In genomic region chr5:108678296-108678854, GRCm38 (mm10) we compare ENCODE assay signal across 15 mouse cellular contexts. TPM values are rescaled to one million over a fixed set of nuclear protein-coding genes. Genes with fewer than 3 reads are reported as not detected.
DNase-seq lines count a peak whose midpoint lies in the region; ATAC-seq and TF ChIP-seq lines count a peak whose summit lies in the region.
"Had no signal": no experiment of that assay in that cellular context is flagged by ENCODE, and none has a peak within 500 bp of the region (broad histone marks: within the 10 kb centered on the region; RNA-seq: fewer than 3 reads in every experiment).

No protein-coding gene starts in this region.

- ATAC-seq in hindbrain, postnatal 0 days = no peak
- ATAC-seq in hindbrain, embryonic 16.5 days = no peak
- no peak for ATAC-seq in midbrain, embryonic 13.5 days
- ATAC-seq: Patski had no signal

- no peaks in the 10 kb centered on the region for H3K27me3 ChIP-seq in hindbrain, postnatal 0 days (ENCODE audit: insufficient read depth, low read length)
- H3K27me3 ChIP-seq in hindbrain, embryonic 16.5 days (replicated peaks; ENCODE audit: control insufficient read depth, insufficient read depth, low read length) = no peaks in the 10 kb centered on the region
- no peaks in the 10 kb centered on the region for H3K27me3 ChIP-seq in midbrain, embryonic 13.5 days
- H3K27me3 ChIP-seq in midbrain, embryonic 10.5 days (ENCODE audit: low read depth, poor library complexity, severe bottlenecking) = no peaks in the 10 kb centered on the region
- H3K27me3 ChIP-seq: CH12.LX; embryonic facial prominence, embryonic 15.5 days; megakaryocyte, embryonic 14.5 days; Patski; stomach, embryonic 15.5 days had no signal

- peak overlapping the region; percentile 67 for H3K27ac ChIP-seq in hindbrain, postnatal 0 days
- H3K27ac ChIP-seq in hindbrain, embryonic 16.5 days (ENCODE audit: low read depth, low read length) = no peak overlapping the region
- peak overlapping the region; percentile 25; the same call in 1 of the 2 replicates for H3K27ac ChIP-seq in midbrain, embryonic 13.5 days
- no peak overlapping the region for H3K27ac ChIP-seq in midbrain, embryonic 10.5 days (replicated peaks)

- no peak overlapping the region for H3K4me2 ChIP-seq in hindbrain, postnatal 0 days (ENCODE audit: low read depth, low read length)
- no peak overlapping the region for H3K4me2 ChIP-seq in hindbrain, embryonic 16.5 days (ENCODE audit: low read length)
- H3K4me2 ChIP-seq in midbrain, embryonic 13.5 days (replicated peaks) = no peak overlapping the region

- no peak overlapping the region for H3K4me3 ChIP-seq in hindbrain, postnatal 0 days (ENCODE audit: low read length)
- H3K4me3 ChIP-seq in hindbrain, embryonic 16.5 days (ENCODE audit: low read length) = no peak overlapping the region
- H3K4me3 ChIP-seq in midbrain, embryonic 13.5 days (replicated peaks) = no peak overlapping the region
- no peak overlapping the region for H3K4me3 ChIP-seq in midbrain, embryonic 10.5 days
- H3K4me3 ChIP-seq: megakaryocyte, embryonic 14.5 days had no signal

- H3K4me1 ChIP-seq in hindbrain, postnatal 0 days (ENCODE audit: insufficient read depth, low read length) = peaks cover 7% of the 10 kb centered on the region; the same call in 1 of the 2 replicates
- H3K4me1 ChIP-seq in hindbrain, embryonic 16.5 days (ENCODE audit: control insufficient read depth, insufficient read depth, low read depth, low read length) = peaks cover 12% of the 10 kb centered on the region
- H3K4me1 ChIP-seq in midbrain, embryonic 13.5 days (replicated peaks) = peaks cover 15% of the 10 kb centered on the region
- H3K4me1 ChIP-seq in midbrain, embryonic 10.5 days = peaks cover 19% of the 10 kb centered on the region

- DNase-seq in cerebellum, adult 18-20 months = peak; percentile 30 to 44
- DNase-seq in cerebellum, adult 8-10 months = no peak
- DNase-seq in hindbrain, postnatal 0 days (ENCODE audit: low spot score) = no peak
- no peak for DNase-seq in midbrain, embryonic 10.5 days (ENCODE audit: low spot score)
- no peak for DNase-seq in thymus, postnatal 36 days
- DNase-seq in retina, postnatal 1 day = no peak
- DNase-seq: thymus, postnatal 25 days had no signal

- H3K36me3 ChIP-seq in hindbrain, postnatal 0 days (ENCODE audit: insufficient read depth, low read length) = no peaks in the 10 kb centered on the region
- peaks cover 2% of the 10 kb centered on the region for H3K36me3 ChIP-seq in hindbrain, embryonic 16.5 days (ENCODE audit: control insufficient read depth, insufficient read depth, low read length)
- H3K36me3 ChIP-seq in midbrain, embryonic 13.5 days = peaks cover 13% of the 10 kb centered on the region
- H3K36me3 ChIP-seq in midbrain, embryonic 10.5 days = peaks cover 3% of the 10 kb centered on the region; the same call in 1 of the 2 replicates
- H3K36me3 ChIP-seq: embryonic facial prominence, embryonic 15.5 days; stomach, embryonic 15.5 days had no signal

- 83% methylated on average over 6 of the region's 6 CpGs for WGBS in hindbrain, postnatal 0 days
- 88% methylated on average over 6 of the region's 6 CpGs for WGBS in hindbrain, embryonic 16.5 days
- 83% methylated on average over 6 of the region's 6 CpGs for WGBS in midbrain, embryonic 13.5 days
- WGBS in midbrain, embryonic 10.5 days = 83% methylated on average over 6 of the region's 6 CpGs

- no peaks in the 10 kb centered on the region for H3K9me3 ChIP-seq in hindbrain, postnatal 0 days (ENCODE audit: low read length)
- H3K9me3 ChIP-seq in hindbrain, embryonic 16.5 days (ENCODE audit: control insufficient read depth, low read length) = no peaks in the 10 kb centered on the region
- H3K9me3 ChIP-seq in midbrain, embryonic 13.5 days = no peaks in the 10 kb centered on the region
- no peaks in the 10 kb centered on the region for H3K9me3 ChIP-seq in midbrain, embryonic 10.5 days (replicated peaks)
- H3K9me3 ChIP-seq: embryonic facial prominence, embryonic 15.5 days; hindbrain, embryonic 10.5 days; megakaryocyte, embryonic 14.5 days; stomach, embryonic 15.5 days had no signal

- no peak for TF ChIP-seq CTCF in hindbrain, postnatal 0 days (IDR thresholded peaks at IDR 0.05; ENCODE audit: low read depth)

- H3K9ac ChIP-seq in hindbrain, postnatal 0 days (replicated peaks; ENCODE audit: low read length) = no peak overlapping the region
- H3K9ac ChIP-seq in hindbrain, embryonic 16.5 days (ENCODE audit: low read depth, low read length) = no peak overlapping the region
- H3K9ac ChIP-seq in midbrain, embryonic 13.5 days (replicated peaks) = peak overlapping the region; percentile 20; the same call in 1 of the 2 replicates

RNA-seq across cellular contexts. Expression of gene Slc26a1, which starts 3.0 kb away (rescaled TPM):
- total RNA-seq in hindbrain, postnatal 0 days (2014; rRNA removed) = 6.3 and 12.6 TPM in 2 replicates
- polyA plus RNA-seq in hindbrain, postnatal 0 days (2015; fragmentation: Nextera tagmentation; extraction: Ambion mirVana) = 3.5 and 3.6 TPM in 2 replicates
- 3.6 and 3.9 TPM in 2 replicates for polyA plus RNA-seq in hindbrain, embryonic 16.5 days (2015; fragmentation: Nextera tagmentation; extraction: Ambion mirVana)
- 1.7 and 2.6 TPM in 2 replicates for polyA plus RNA-seq in midbrain, embryonic 13.5 days (2015; fragmentation: Nextera tagmentation; extraction: Ambion mirVana)
- polyA plus RNA-seq in midbrain, embryonic 10.5 days (2016; fragmentation: Nextera tagmentation; extraction: Ambion mirVana) = 0.56 and 0.93 TPM in 2 replicates

RNA-seq across cellular contexts. Expression of gene Dgkq, which starts 8.9 kb away (rescaled TPM):
- total RNA-seq in hindbrain, postnatal 0 days (2014; rRNA removed) = 48.2 and 64.4 TPM in 2 replicates
- 19.3 and 20.0 TPM in 2 replicates for polyA plus RNA-seq in hindbrain, postnatal 0 days (2015; fragmentation: Nextera tagmentation; extraction: Ambion mirVana)
- polyA plus RNA-seq in hindbrain, embryonic 16.5 days (2015; fragmentation: Nextera tagmentation; extraction: Ambion mirVana) = 26.6 and 33.4 TPM in 2 replicates
- 23.7 and 26.6 TPM in 2 replicates for polyA plus RNA-seq in midbrain, embryonic 13.5 days (2015; fragmentation: Nextera tagmentation; extraction: Ambion mirVana)
- 12.8 and 15.1 TPM in 2 replicates for polyA plus RNA-seq in midbrain, embryonic 10.5 days (2016; fragmentation: Nextera tagmentation; extraction: Ambion mirVana)

RNA-seq across cellular contexts. Expression of gene Fgfrl1, which starts 13.8 kb away (rescaled TPM):
- 38.5 and 42.7 TPM in 2 replicates for total RNA-seq in hindbrain, postnatal 0 days (2014; rRNA removed)
- polyA plus RNA-seq in hindbrain, postnatal 0 days (2015; fragmentation: Nextera tagmentation; extraction: Ambion mirVana) = 11.3 and 12.1 TPM in 2 replicates
- 4.7 and 4.8 TPM in 2 replicates for polyA plus RNA-seq in hindbrain, embryonic 16.5 days (2015; fragmentation: Nextera tagmentation; extraction: Ambion mirVana)
- polyA plus RNA-seq in midbrain, embryonic 13.5 days (2015; fragmentation: Nextera tagmentation; extraction: Ambion mirVana) = 4.0 and 5.3 TPM in 2 replicates
- polyA plus RNA-seq in midbrain, embryonic 10.5 days (2016; fragmentation: Nextera tagmentation; extraction: Ambion mirVana) = 11.0 and 14.9 TPM in 2 replicates

RNA-seq across cellular contexts. Expression of gene Idua, which starts 18.2 kb away (rescaled TPM):
- total RNA-seq in hindbrain, postnatal 0 days (2014; rRNA removed) = 4.9 and 11.4 TPM in 2 replicates
- polyA plus RNA-seq in hindbrain, postnatal 0 days (2015; fragmentation: Nextera tagmentation; extraction: Ambion mirVana) = 8.0 and 8.2 TPM in 2 replicates
- polyA plus RNA-seq in hindbrain, embryonic 16.5 days (2015; fragmentation: Nextera tagmentation; extraction: Ambion mirVana) = 13.3 and 13.7 TPM in 2 replicates
- 10.6 and 10.7 TPM in 2 replicates for polyA plus RNA-seq in midbrain, embryonic 13.5 days (2015; fragmentation: Nextera tagmentation; extraction: Ambion mirVana)
- polyA plus RNA-seq in midbrain, embryonic 10.5 days (2016; fragmentation: Nextera tagmentation; extraction: Ambion mirVana) = 11.5 and 13.3 TPM in 2 replicates

RNA-seq across cellular contexts. Expression of gene Tmem175, which starts 48.8 kb away (rescaled TPM):
- 43.6 and 50.0 TPM in 2 replicates for total RNA-seq in hindbrain, postnatal 0 days (2014; rRNA removed)
- 38.7 and 40.6 TPM in 2 replicates for polyA plus RNA-seq in hindbrain, postnatal 0 days (2015; fragmentation: Nextera tagmentation; extraction: Ambion mirVana)
- polyA plus RNA-seq in hindbrain, embryonic 16.5 days (2015; fragmentation: Nextera tagmentation; extraction: Ambion mirVana) = 28.6 and 30.9 TPM in 2 replicates
- polyA plus RNA-seq in midbrain, embryonic 13.5 days (2015; fragmentation: Nextera tagmentation; extraction: Ambion mirVana) = 23.7 and 23.8 TPM in 2 replicates
- 19.8 and 24.0 TPM in 2 replicates for polyA plus RNA-seq in midbrain, embryonic 10.5 days (2016; fragmentation: Nextera tagmentation; extraction: Ambion mirVana)

Comparison
In these comparisons a context has a peak if more than half of its experiments do, and no peak if none do; other contexts are left out.
1. DNase-seq: peak in cerebellum, adult 18-20 months (2 of 2); none in cerebellum, adult 8-10 months (single experiment), hindbrain, postnatal 0 days (single experiment), midbrain, embryonic 10.5 days (single experiment), thymus, postnatal 36 days (0 of 2) and retina, postnatal 1 day (single experiment).
2. H3K27ac ChIP-seq: peak in hindbrain, postnatal 0 days (single experiment) and midbrain, embryonic 13.5 days (single experiment); none in hindbrain, embryonic 16.5 days (single experiment) and midbrain, embryonic 10.5 days (single experiment).